Mouse (Mus musculus) neutrophil, adult 59 days (primary cell): Measurements from ENCODE around the gene Gm13288. TPM values are rescaled to one million over a fixed set of nuclear protein-coding genes. Genes with fewer than 3 reads are reported as not detected.

Experiments used
- total RNA-seq, 2 experiments: library from RNA; stranded (reverse); gene quantifications; 1 replicate in 1 of 2; 2 replicates in 1 of 2; pipeline ENCODE4 v1.2.4; 2023

Gm13288 gene
- total RNA-seq, 2 experiments from 2014 or later: not detected

Other genes starting within 250 kb of the Gm13288 start
- gene Ifna15, start 247.3 kb upstream of the Gm13288 start, total RNA-seq: not detected
- gene Ifna14, start 233.7 kb upstream of the Gm13288 start, total RNA-seq: not detected
- not detected for gene Ifna9, start 213.1 kb upstream of the Gm13288 start, total RNA-seq
- gene Ifna12, start 202.2 kb upstream of the Gm13288 start, total RNA-seq: not detected
- not detected for gene C87499, start 171.1 kb upstream of the Gm13288 start, total RNA-seq
- not detected for gene Ifna13, start 161.1 kb upstream of the Gm13288 start, total RNA-seq
- gene Ifna16, start 128.6 kb upstream of the Gm13288 start, total RNA-seq: not detected
- gene Ifna2, start 121.6 kb upstream of the Gm13288 start, total RNA-seq: not detected
- not detected for gene Ifnab, start 114.2 kb upstream of the Gm13288 start, total RNA-seq
- under 1 TPM; 0.37 to 0.58 TPM for gene Gm26566, start 83.7 kb upstream of the Gm13288 start, total RNA-seq
- 10 to 100 TPM; 49.2 to 57.1 TPM for gene Klhl9, start 83.1 kb upstream of the Gm13288 start, total RNA-seq
- not detected for gene Gm13271, start 50.7 kb upstream of the Gm13288 start, total RNA-seq
- not detected for gene Gm13283, start 45.4 kb upstream of the Gm13288 start, total RNA-seq
- under 1 TPM in 1 of 2 experiments, not detected in 1; 0.38 TPM for gene Gm13290, start 31.7 kb upstream of the Gm13288 start, total RNA-seq
- not detected for gene Gm13289, start 28.6 kb upstream of the Gm13288 start, total RNA-seq
- gene Gm13272, start 25.7 kb upstream of the Gm13288 start, total RNA-seq: not detected
- gene Ifnz, start 23.4 kb upstream of the Gm13288 start, total RNA-seq: not detected
- gene Gm13276, start 19.8 kb upstream of the Gm13288 start, total RNA-seq: not detected
- not detected for gene Gm13277, start 16.9 kb upstream of the Gm13288 start, total RNA-seq
- gene Gm13278, start 14.0 kb upstream of the Gm13288 start, total RNA-seq: not detected
- gene Gm13275, start 11.0 kb upstream of the Gm13288 start, total RNA-seq: not detected
- not detected for gene Gm13279, start 8.1 kb upstream of the Gm13288 start, total RNA-seq
- under 1 TPM in 1 of 2 experiments, not detected in 1; 0.36 TPM for gene Gm13285, start 5.9 kb upstream of the Gm13288 start, total RNA-seq
- not detected for gene Gm13287, start 2.3 kb upstream of the Gm13288 start, total RNA-seq
- gene Ifna7, start 10.7 kb downstream of the Gm13288 start, total RNA-seq: not detected
- not detected for gene Ifna11, start 14.4 kb downstream of the Gm13288 start, total RNA-seq
- gene Ifna6, start 21.9 kb downstream of the Gm13288 start, total RNA-seq: not detected
- gene Ifna5, start 30.0 kb downstream of the Gm13288 start, total RNA-seq: not detected
- not detected for gene Ifna4, start 36.3 kb downstream of the Gm13288 start, total RNA-seq
- not detected for gene Ifna1, start 44.6 kb downstream of the Gm13288 start, total RNA-seq
- not detected for gene Ifne, start 74.7 kb downstream of the Gm13288 start, total RNA-seq